Mouse (Mus musculus): ENCODE results near the gene Sohlh2. TPM values are rescaled to one million over a fixed set of nuclear protein-coding genes. Genes with fewer than 3 reads are reported as not detected.

Sohlh2 gene
- polyA plus RNA-seq (2015; fragmentation: Nextera tagmentation; extraction: Ambion mirVana) = not detected in 2 replicates

DNA sequence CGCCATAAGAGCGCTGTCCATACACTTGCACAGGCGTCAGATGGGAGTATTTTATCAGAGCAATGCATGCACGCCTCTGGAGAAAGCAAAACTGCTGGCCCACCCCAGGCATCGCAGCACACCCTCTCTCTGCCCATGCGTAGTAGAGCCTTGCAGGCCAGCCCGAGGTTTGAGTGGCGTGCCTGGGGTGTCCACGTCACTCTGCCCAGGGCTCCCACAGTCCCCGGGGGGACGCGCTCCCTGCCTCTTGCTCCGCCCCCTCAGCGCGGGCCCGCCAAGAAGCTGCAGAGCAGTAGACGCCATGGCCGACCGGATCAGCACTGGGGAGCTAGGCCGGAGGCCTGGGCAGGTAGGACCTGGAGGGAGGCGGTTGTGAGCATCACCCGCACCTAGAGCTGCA is at the start of gene Sohlh2:
TSS of gene Sohlh2 (plus strand) at position 263 of the 400 bp plus-strand sequence.
- Histone ChIP-seq H3K9me3 (replicated peaks) (no peaks in the 10 kb centered on the region), H3K36me3 (no peaks in the 10 kb centered on the region), H3K9ac (no peak within 1 kb of the TSS), H3K4me1 (replicated peaks) (no peaks in the 10 kb centered on the region), H3K4me3 (replicated peaks) (no peak within 1 kb of the TSS), H3K4me2 (no peak within 1 kb of the TSS), H3K27me3 (no peaks in the 10 kb centered on the region), H3K27ac (no peak within 1 kb of the TSS)
- no peak for DNase-seq
- ATAC-seq (ENCODE audit: low read depth) = no peak
- 84% methylated on average over 22 of the region's 22 CpGs for WGBS (ENCODE audit: insufficient replicate concordance)

DNA sequence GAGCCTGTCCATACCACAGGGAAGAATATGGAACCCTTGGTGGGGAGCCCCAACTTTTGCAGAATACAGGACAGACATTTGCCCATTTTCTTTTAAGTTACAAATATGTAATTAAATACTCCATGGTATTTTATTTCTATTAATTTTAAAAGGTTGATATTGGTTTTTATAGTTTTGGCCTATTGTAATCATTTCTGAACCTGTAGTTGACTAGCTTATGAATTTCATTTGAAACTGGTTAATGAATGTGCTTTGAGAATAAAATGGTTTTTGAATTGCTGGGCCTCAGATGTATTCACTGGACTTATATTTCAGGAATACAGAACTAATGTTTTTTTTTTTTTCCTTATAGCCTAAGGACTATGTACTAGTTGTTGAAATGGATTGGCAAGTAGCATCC is 44.8 kb upstream of the Sohlh2 start, which contains the start of gene Ccdc169:
TSS of gene Ccdc169 (plus strand) at position 301 of the 400 bp plus-strand sequence.
- no peak for DNase-seq
- ATAC-seq (ENCODE audit: low read depth) = no peak
- Histone ChIP-seq H3K36me3 (peaks cover 26% of the 10 kb centered on the region), H3K9ac (no peak within 1 kb of the TSS), H3K9me3 (replicated peaks) (no peaks in the 10 kb centered on the region), H3K27me3 (no peaks in the 10 kb centered on the region), H3K4me3 (replicated peaks) (no peak within 1 kb of the TSS), H3K27ac (no peak within 1 kb of the TSS), H3K4me2 (no peak within 1 kb of the TSS), H3K4me1 (replicated peaks) (no peaks in the 10 kb centered on the region)

DNA sequence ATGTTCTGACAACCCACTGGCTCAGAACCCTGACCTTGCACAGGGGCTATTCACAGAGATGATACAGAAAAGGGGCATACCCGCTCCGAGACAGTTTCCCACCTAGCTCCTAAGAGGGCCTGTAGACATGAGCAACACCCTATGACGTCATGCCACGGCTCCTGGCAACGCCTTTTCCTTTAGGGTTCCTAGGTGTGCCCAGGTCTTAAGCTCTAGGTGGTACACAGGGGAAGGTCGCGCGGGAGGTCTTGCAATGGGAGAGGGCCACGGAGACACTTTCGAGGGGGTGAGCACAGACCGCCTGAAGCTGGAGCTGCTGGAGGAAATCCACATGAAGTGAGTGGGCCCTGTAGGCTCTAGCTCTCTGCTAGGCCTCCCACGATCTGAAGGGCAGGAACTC is 42.0 kb upstream of the Sohlh2 start:
- no peak for DNase-seq
- Histone ChIP-seq H3K27ac (no peak overlapping the region), H3K9ac (no peak overlapping the region), H3K27me3 (no peaks in the 10 kb centered on the region), H3K4me2 (no peak overlapping the region), H3K4me1 (replicated peaks) (no peaks in the 10 kb centered on the region), H3K9me3 (replicated peaks) (no peaks in the 10 kb centered on the region), H3K36me3 (peaks cover 17% of the 10 kb centered on the region), H3K4me3 (replicated peaks) (no peak overlapping the region)
- whole genome bisulfite sequencing (ENCODE audit: insufficient replicate concordance) = 75% methylated on average over 12 of the region's 12 CpGs
- no peak for ATAC-seq (ENCODE audit: low read depth)

DNA sequence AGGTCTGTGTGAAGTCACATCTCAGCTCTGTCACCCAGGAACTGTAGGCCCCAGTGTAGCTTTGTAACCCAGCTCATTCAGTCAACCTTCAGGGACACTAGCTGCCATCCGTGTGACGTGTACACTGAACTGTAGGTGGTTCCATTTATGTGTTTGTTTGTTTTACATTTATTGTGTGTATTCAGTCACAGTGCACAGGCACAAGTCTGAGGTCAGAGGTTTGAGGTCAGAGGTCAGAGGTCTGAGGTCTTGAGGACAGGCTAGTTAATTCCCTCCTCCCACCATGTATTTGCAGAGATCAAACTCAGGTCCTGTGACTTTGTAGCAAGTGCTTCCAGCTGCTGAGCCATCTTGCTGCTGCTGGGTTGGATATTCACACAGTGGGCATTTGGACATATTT is 40.4 kb upstream of the Sohlh2 start:
- Histone ChIP-seq H3K4me3 (replicated peaks) (no peak overlapping the region), H3K27me3 (no peaks in the 10 kb centered on the region), H3K9me3 (replicated peaks) (no peaks in the 10 kb centered on the region), H3K27ac (no peak overlapping the region), H3K9ac (no peak overlapping the region), H3K36me3 (peaks cover 6% of the 10 kb centered on the region), H3K4me2 (no peak overlapping the region), H3K4me1 (replicated peaks) (no peaks in the 10 kb centered on the region)
- DNase-seq (no peak), ATAC-seq (ENCODE audit: low read depth) (no peak)
- 58% methylated on average over 2 of the region's 2 CpGs for WGBS (ENCODE audit: insufficient replicate concordance)

DNA sequence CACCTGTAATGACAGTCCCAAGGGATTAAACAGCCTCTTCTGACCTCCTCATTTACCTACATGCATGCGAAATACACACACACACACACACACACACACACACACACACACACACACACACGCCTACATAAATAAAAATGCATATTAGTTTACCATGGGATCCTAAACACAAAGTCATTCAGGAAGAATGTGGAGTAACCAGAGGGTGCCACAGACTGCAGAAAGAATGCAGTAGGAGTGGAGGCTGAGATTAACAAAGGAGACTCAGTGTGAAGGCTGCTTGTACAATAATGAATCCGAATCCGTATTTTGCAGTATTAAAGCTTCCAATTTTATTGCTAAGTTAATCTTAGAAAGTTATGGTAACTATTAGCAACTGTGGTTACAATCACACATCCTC is 36.9 kb upstream of the Sohlh2 start:
- H3K27ac ChIP-seq = no peak overlapping the region
- no peak overlapping the region for H3K4me3 ChIP-seq (replicated peaks)
- no peaks in the 10 kb centered on the region for H3K27me3 ChIP-seq
- DNase-seq (no peak), ATAC-seq (ENCODE audit: low read depth) (no peak)
- H3K4me1 ChIP-seq (replicated peaks) = no peaks in the 10 kb centered on the region
- no peaks in the 10 kb centered on the region for H3K9me3 ChIP-seq (replicated peaks)
- H3K36me3 ChIP-seq = no peaks in the 10 kb centered on the region
- 59% methylated on average over 4 of the region's 4 CpGs for WGBS (ENCODE audit: insufficient replicate concordance)
- no peak overlapping the region for H3K9ac ChIP-seq
- no peak overlapping the region for H3K4me2 ChIP-seq

DNA sequence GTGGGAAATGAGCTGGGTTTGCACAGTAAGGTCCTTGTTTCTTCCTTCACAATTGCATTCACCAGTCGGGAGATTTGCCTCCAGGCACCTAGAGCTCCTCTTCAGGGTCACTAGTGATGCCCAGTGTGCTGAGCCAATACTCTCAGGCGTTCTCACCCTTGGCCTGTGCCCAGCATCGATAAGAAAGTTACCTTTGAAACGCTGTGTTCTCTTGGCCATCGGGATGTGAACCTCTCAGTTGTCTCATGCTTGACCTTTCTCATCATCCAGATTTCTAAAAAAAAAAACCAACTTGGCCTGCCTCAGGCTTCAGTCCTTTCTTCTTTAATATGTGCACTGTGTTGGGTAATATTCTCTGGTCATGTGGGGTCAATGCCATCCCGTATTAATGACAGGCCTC is 35.4 kb upstream of the Sohlh2 start:
- Histone ChIP-seq H3K27ac (no peak overlapping the region), H3K9ac (no peak overlapping the region), H3K9me3 (replicated peaks) (no peaks in the 10 kb centered on the region), H3K4me3 (replicated peaks) (no peak overlapping the region), H3K4me2 (no peak overlapping the region), H3K27me3 (no peaks in the 10 kb centered on the region), H3K4me1 (replicated peaks) (no peaks in the 10 kb centered on the region), H3K36me3 (no peaks in the 10 kb centered on the region)
- WGBS (ENCODE audit: insufficient replicate concordance) = 52% methylated on average over 6 of the region's 6 CpGs
- DNase-seq = no peak
- no peak for ATAC-seq (ENCODE audit: low read depth)

DNA sequence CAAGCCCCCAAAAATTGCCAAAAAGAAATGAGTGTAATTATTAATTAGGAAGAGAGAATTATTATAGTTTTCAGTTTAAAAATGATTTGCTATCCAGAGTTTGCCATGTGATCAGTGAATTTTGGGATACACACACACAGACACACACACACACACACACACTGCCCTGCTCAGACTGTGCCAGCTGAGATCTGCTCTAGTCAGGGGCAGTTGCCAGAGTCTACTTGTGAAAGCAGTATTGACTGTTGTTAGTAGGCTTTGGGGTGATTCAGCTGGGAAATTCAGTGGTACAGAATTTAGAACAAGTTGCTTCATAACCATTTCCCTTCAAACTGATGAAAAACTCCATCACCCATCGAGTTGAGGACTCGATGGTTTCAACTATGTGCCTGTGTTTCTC is 34.7 kb upstream of the Sohlh2 start:
- no peak overlapping the region for H3K4me3 ChIP-seq (replicated peaks)
- H3K36me3 ChIP-seq = no peaks in the 10 kb centered on the region
- no peaks in the 10 kb centered on the region for H3K27me3 ChIP-seq
- no peak overlapping the region for H3K27ac ChIP-seq
- H3K4me2 ChIP-seq = no peak overlapping the region
- no peaks in the 10 kb centered on the region for H3K9me3 ChIP-seq (replicated peaks)
- no peaks in the 10 kb centered on the region for H3K4me1 ChIP-seq (replicated peaks)
- H3K9ac ChIP-seq = no peak overlapping the region
- 59% methylated on average over 2 of the region's 2 CpGs for WGBS (ENCODE audit: insufficient replicate concordance)
- no peak for DNase-seq
- ATAC-seq (ENCODE audit: low read depth) = no peak

DNA sequence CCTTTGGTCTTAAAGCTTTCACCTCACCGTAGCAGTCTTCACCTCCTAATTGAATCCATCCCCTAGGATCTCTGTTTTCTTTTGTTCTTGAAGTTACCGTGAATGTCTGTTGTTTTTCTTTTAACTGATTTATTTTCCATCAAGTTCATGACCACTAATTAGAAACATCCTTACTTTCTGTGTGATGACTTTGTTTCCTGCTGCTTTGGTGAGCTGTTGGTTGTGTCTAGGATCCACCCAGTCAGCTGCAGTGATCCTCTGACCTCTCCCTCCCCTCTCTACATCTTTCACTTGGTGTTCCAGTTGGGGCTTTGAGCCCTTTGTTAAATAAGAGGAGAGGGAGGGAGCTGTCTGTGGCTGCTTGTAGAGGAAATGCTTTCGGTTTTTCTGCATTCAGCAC is 33.7 kb upstream of the Sohlh2 start:
- no peak overlapping the region for H3K4me3 ChIP-seq (replicated peaks)
- no peak overlapping the region for H3K9ac ChIP-seq
- H3K36me3 ChIP-seq = no peaks in the 10 kb centered on the region
- WGBS (ENCODE audit: insufficient replicate concordance) = 40% methylated on average over 3 of the region's 3 CpGs
- H3K27ac ChIP-seq = no peak overlapping the region
- H3K9me3 ChIP-seq (replicated peaks) = no peaks in the 10 kb centered on the region
- H3K4me2 ChIP-seq = no peak overlapping the region
- no peaks in the 10 kb centered on the region for H3K27me3 ChIP-seq
- ATAC-seq (ENCODE audit: low read depth) = no peak
- no peak for DNase-seq
- H3K4me1 ChIP-seq (replicated peaks) = no peaks in the 10 kb centered on the region

DNA sequence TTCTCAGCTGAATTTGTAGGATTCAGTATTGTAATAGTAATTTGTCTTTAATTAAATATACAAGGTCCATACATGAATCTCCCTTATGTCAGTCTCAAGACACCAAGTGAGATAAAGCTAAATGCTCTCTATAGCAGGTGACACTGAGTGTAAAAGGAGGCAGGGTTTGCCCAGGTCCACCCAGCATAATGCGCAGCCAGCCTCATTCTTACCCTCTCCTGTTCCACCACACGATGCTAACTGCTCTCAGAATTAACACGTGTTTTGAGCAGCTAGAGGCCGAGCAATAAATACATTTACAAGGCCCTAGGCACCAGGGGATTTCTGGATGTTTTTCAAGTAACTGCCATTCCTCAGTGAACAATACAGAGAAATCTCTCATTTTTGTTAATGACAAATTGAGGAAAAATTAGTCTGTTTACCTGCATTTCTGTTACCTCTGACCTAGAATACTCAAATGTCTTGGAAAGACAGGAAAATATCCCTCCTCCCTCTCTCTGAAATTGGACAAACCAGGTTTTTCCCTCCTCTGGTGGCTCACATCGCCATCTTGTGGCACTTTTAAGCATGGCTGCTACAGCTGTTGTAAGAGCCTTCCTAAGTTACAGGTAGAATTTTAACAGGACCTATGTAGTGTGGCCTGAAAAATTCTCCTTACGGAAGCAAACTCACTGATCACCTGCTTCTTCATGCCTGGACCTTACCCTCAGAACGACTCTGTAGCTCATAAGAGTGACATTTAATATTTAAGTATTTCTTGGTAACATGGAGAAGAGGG is 30.0 kb upstream of the Sohlh2 start:
- no peaks in the 10 kb centered on the region for H3K9me3 ChIP-seq (replicated peaks)
- H3K4me3 ChIP-seq (replicated peaks) = no peak overlapping the region
- no peaks in the 10 kb centered on the region for H3K27me3 ChIP-seq
- ATAC-seq (ENCODE audit: low read depth) (no peak), DNase-seq (no peak)
- no peak overlapping the region for H3K27ac ChIP-seq
- H3K4me2 ChIP-seq = no peak overlapping the region
- no peaks in the 10 kb centered on the region for H3K4me1 ChIP-seq (replicated peaks)
- no peaks in the 10 kb centered on the region for H3K36me3 ChIP-seq
- no peak overlapping the region for H3K9ac ChIP-seq
- 44% methylated on average over 7 of the region's 7 CpGs for WGBS (ENCODE audit: insufficient replicate concordance)

DNA sequence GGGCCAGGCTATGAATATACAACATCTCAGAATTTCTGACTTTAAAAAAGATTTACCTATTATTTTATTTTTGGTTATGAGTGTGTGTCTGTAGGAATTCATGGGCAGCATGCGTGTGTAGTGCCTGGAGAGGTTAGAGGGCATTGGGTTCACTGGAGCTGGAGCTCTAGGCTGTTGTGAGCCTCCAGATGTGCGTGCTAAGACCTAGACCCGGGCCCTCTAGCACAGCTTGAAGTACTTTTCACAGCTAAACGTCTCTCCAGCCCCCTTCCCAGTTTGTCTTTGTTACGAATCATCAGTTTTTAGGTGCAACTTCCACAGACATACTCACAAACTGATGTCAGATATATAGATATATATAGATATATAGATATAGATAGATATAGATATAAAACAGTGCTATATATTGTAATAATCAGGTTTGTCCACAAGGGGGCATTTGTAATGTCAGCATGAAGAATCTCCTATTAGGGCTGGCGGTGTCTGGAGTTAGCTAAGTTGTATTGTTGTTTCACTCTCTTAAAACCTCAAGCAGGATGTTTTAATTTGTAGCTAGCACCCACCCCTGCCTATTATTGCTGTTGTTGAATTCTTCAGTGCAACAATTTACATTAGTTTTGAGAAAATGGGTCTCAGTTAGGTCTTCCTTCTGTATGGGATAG is 29.0 kb upstream of the Sohlh2 start:
- no peaks in the 10 kb centered on the region for H3K9me3 ChIP-seq (replicated peaks)
- no peak overlapping the region for H3K27ac ChIP-seq
- H3K27me3 ChIP-seq = no peaks in the 10 kb centered on the region
- H3K4me1 ChIP-seq (replicated peaks) = no peaks in the 10 kb centered on the region
- H3K4me3 ChIP-seq (replicated peaks) = no peak overlapping the region
- H3K4me2 ChIP-seq = no peak overlapping the region
- DNase-seq (no peak), ATAC-seq (ENCODE audit: low read depth) (no peak)
- WGBS (ENCODE audit: insufficient replicate concordance) = 55% methylated on average over 6 of the region's 6 CpGs
- H3K9ac ChIP-seq = no peak overlapping the region
- no peaks in the 10 kb centered on the region for H3K36me3 ChIP-seq

DNA sequence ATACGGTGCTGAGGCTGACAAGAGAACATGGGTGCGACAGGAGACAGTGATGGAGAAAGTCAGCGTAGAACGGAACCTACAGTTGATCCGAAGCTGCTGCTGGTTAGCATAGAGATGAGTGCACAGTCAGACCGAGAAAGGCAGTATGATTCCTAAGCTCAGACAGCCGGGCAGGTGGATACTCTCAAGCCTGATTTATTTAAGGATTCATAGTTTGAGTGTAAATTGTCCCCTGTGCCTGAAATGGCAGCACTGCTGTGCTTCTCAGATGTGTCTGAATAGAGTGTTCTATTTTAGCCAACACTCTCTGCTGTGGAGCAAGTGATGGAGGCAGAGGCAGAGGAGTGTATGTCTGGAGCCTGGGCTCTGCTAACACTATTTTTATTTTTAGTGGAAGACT is 27.7 kb upstream of the Sohlh2 start:
- no peak for ATAC-seq (ENCODE audit: low read depth)
- Histone ChIP-seq H3K9ac (no peak overlapping the region), H3K4me2 (no peak overlapping the region), H3K27ac (no peak overlapping the region), H3K4me1 (replicated peaks) (no peaks in the 10 kb centered on the region), H3K36me3 (no peaks in the 10 kb centered on the region), H3K4me3 (replicated peaks) (no peak overlapping the region), H3K9me3 (replicated peaks) (no peaks in the 10 kb centered on the region), H3K27me3 (no peaks in the 10 kb centered on the region)
- no peak for DNase-seq
- 78% methylated on average over 7 of the region's 7 CpGs for WGBS (ENCODE audit: insufficient replicate concordance)

DNA sequence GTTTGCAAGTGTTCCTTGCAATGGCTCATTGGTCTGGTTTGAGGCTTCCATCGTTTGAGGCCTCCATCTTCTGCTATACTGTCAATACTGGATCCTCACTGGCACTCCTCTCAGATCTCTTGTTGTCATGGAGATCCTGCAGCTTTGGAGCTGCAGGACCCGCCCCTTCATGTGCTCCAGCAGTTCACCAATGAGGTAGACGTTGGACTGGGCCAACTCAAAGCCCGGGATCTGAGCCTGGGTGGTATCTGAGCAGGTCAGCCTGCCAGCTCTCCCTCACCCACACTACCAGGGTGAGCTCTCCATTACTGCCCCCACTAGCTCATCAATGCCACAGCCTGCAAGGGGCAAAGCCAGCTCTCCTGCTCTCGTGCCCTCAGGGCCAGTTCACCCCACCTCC is 24.4 kb upstream of the Sohlh2 start:
- 44% methylated on average over 5 of the region's 5 CpGs for WGBS (ENCODE audit: insufficient replicate concordance)
- DNase-seq = no peak
- H3K9ac ChIP-seq = no peak overlapping the region
- no peak overlapping the region for H3K4me2 ChIP-seq
- H3K27me3 ChIP-seq = no peaks in the 10 kb centered on the region
- H3K36me3 ChIP-seq = no peaks in the 10 kb centered on the region
- H3K27ac ChIP-seq = no peak overlapping the region
- ATAC-seq (ENCODE audit: low read depth) = no peak
- H3K4me3 ChIP-seq (replicated peaks) = no peak overlapping the region
- no peaks in the 10 kb centered on the region for H3K9me3 ChIP-seq (replicated peaks)
- no peaks in the 10 kb centered on the region for H3K4me1 ChIP-seq (replicated peaks)
